Mouse (Mus musculus) liver, postnatal 0 days (tissue): ENCODE measurements around the gene Lbhd2.

ENCODE experiments used
- CTCF ChIP-seq: sonication (generic); IDR thresholded peaks from 2 replicates; pipeline ENCODE4 v1.5.1; 2016; ENCODE audit warnings: antibody characterized with exemption, low read depth
- EP300 ChIP-seq: IDR thresholded peaks from 2 replicates; pipeline ENCODE4 v1.6.1; 2016; ENCODE audit warnings: antibody characterized with exemption, low read depth, mild to moderate bottlenecking

DNA sequence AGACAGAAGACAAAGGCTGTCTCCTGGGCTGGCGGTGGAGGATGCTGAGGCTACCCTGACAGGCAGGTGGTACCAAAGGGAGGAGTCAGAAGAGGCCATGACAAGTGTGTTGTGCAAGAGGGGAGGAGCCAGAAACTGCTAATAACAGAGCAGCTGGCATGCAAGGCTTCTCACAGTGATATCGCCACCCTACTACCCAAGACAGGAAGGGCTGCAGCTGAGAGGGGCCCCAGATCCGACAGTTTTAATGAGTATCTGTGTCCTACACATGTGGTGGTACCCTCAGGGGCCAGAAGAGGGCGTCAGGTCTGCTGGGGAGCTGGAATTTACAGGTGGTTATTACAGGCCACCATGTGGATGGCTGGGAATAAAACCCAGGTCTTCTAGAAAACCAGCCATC lies 36.4 kb upstream of the Lbhd2 start:
- TF ChIP-seq CTCF (peak; percentile 46), EP300 (no peak)
